Mouse (Mus musculus) CH12.LX (cell line): ENCODE data around the gene Rexo1. TPM values are rescaled to one million over a fixed set of nuclear protein-coding genes. Genes with fewer than 3 reads are reported as not detected.
A peak's percentile ranks its signal among the peaks of the same experiment; 100 is the strongest.

Experiments
- DNase-seq: peaks from one replicate; pipeline ENCODE4 v3.0.0-alpha.2; 2013; ENCODE audit errors: extremely low read depth
- H3K27ac ChIP-seq: 2 replicates; pipeline ENCODE4 v1.5.1; 2012; ENCODE audit warnings: low read depth, mild to moderate bottlenecking, control low read depth, moderate library complexity; ENCODE audit not compliant: insufficient read depth
- H3K27me3 ChIP-seq: replicated peaks from 2 replicates; pipeline ENCODE3; 2012; ENCODE audit warnings: inconsistent platforms
- H3K36me3 ChIP-seq, 2 experiments: replicated peaks in 1 of 2; 2 replicates each; pipeline versions ENCODE3 to v1.6.1; 2012; ENCODE audit warnings: inconsistent platforms in 1 of 2, low read length in 1 of 2, mild to moderate bottlenecking in 1 of 2, mixed read lengths in 1 of 2, moderate library complexity in 1 of 2; ENCODE audit not compliant: control insufficient read depth in 1 of 2, insufficient read depth in 1 of 2
- H3K4me1 ChIP-seq, 2 experiments: 2 replicates each; pipeline ENCODE4 v1.6.1; 2012; ENCODE audit warnings: inconsistent platforms in 1 of 2, moderate library complexity in 1 of 2; ENCODE audit not compliant: insufficient read depth in 2 of 2, control insufficient read depth in 1 of 2
- H3K4me2 ChIP-seq: 2 replicates; pipeline ENCODE4 v1.6.1; 2012; ENCODE audit warnings: low read depth, mild to moderate bottlenecking, control low read depth; ENCODE audit not compliant: poor library complexity, insufficient read depth, severe bottlenecking
- H3K4me3 ChIP-seq, 3 experiments: fragments of 150-350 bp in 1 of 3; sonication (generic) in 1 of 3; replicated peaks in 1 of 3; 2 replicates each; pipeline versions ENCODE3 to v1.5.1; 2011 to 2012; ENCODE audit warnings: low read depth in 2 of 3, low read length in 2 of 3, mild to moderate bottlenecking in 2 of 3, moderate library complexity in 2 of 3, control low read depth in 1 of 3, improper control_type of control experiment in 1 of 3, inconsistent platforms in 1 of 3, mixed read lengths in 1 of 3; ENCODE audit not compliant: poor library complexity in 1 of 3
- H3K79me2 ChIP-seq: replicated peaks from 2 replicates; pipeline ENCODE4 v1.6.1; 2012; ENCODE audit warnings: mild to moderate bottlenecking, moderate library complexity; ENCODE audit not compliant: control insufficient read depth, poor library complexity, insufficient read depth, severe bottlenecking; ENCODE audit errors: extremely low read depth
- H3K9ac ChIP-seq: 2 replicates; pipeline ENCODE4 v1.6.1; 2012; ENCODE audit warnings: low read depth, mild to moderate bottlenecking, control low read depth, moderate library complexity; ENCODE audit not compliant: insufficient read depth
- H3K9me3 ChIP-seq: replicated peaks from 2 replicates; pipeline ENCODE3; 2012; ENCODE audit warnings: low read length, inconsistent platforms, mixed read lengths
- CHD2 ChIP-seq: IDR thresholded peaks from 2 replicates; pipeline ENCODE4 v1.6.1; 2011; ENCODE audit warnings: low read length, improper control_type of control experiment
- CTCF ChIP-seq, 2 experiments: IDR thresholded peaks in 1 of 2; conservative IDR thresholded peaks in 1 of 2; 2 replicates each; pipeline ENCODE4 v1.5.1; 2011 to 2012; ENCODE audit warnings: low read depth in 2 of 2, low read length in 2 of 2, improper control_type of control experiment in 1 of 2, inconsistent platforms in 1 of 2, mild to moderate bottlenecking in 1 of 2, moderate library complexity in 1 of 2
- EP300 ChIP-seq: IDR thresholded peaks from 2 replicates; pipeline ENCODE4 v1.6.1; 2011; ENCODE audit warnings: low read length, improper control_type of control experiment
- ETS1 ChIP-seq: conservative IDR thresholded peaks from 2 replicates; pipeline ENCODE4 v1.6.1; 2012; ENCODE audit warnings: low read depth, mild to moderate bottlenecking, inconsistent platforms, low read length, improper control_type of control experiment, moderate library complexity
- MYC ChIP-seq: IDR thresholded peaks from 2 replicates; pipeline ENCODE4 v1.6.1; 2011; ENCODE audit warnings: low read depth, mild to moderate bottlenecking, improper control_type of control experiment, low read length
- NRF1 ChIP-seq: IDR thresholded peaks from 2 replicates; pipeline ENCODE4 v1.6.1; 2014; ENCODE audit warnings: low read depth, mild to moderate bottlenecking, inconsistent platforms, low read length, improper control_type of control experiment, moderate library complexity
- POLR2A ChIP-seq: IDR thresholded peaks from 2 replicates; pipeline ENCODE4 v1.6.1; 2011; ENCODE audit warnings: low read depth, mild to moderate bottlenecking, improper control_type of control experiment, low read length
- RAD21 ChIP-seq: IDR thresholded peaks from 2 replicates; pipeline ENCODE4 v1.6.1; 2011; ENCODE audit warnings: low read depth, mild to moderate bottlenecking, low read length, improper control_type of control experiment, moderate library complexity
- ZMIZ1 ChIP-seq: IDR thresholded peaks from 2 replicates; pipeline ENCODE4 v1.6.1; 2012; ENCODE audit warnings: low read depth, mild to moderate bottlenecking, inconsistent platforms, low read length, improper control_type of control experiment
- dilution Hi-C: fragments of 300-500 bp; cut with MboI; formaldehyde crosslinking; loops from 2 replicates; pipeline ENCODE4 v1.14.3; 2020; ENCODE audit warnings: low sequenced_read_pairs; ENCODE audit not compliant: extremely low pct_unique_long_range_greater_than_20kb, extremely low pct_ligation_motif_present
- in situ Hi-C: fragments of 300-500 bp; cut with MboI; formaldehyde crosslinking; loops from 3 replicates; pipeline ENCODE4 v1.14.3; 2019; ENCODE audit warnings: low sequenced_read_pairs, low pct_ligation_motif_present, low pct_unique_long_range_greater_than_20kb, mixed read lengths
- polyA plus RNA-seq: library from polyadenylated mRNA; unstranded; fragments of >175 nt; gene quantifications from 2 replicates; pipeline ENCODE4 v1.2.1, GENCODE M21; 2012; ENCODE audit warnings: low read depth; ENCODE audit not compliant: insufficient read length
- total RNA-seq, 2 experiments: library from RNA; depleted of rRNA; stranded (reverse); fragments of 300-350 nt in 1 of 2; fragments of >200 nt in 1 of 2; gene quantifications; 2 replicates each; pipeline ENCODE4 v1.2.3; 2012 to 2014

Gene Rexo1
- total and polyA plus RNA-seq, 3 experiments: 7.0 to 41.9 (median 17.7) TPM

DNA sequence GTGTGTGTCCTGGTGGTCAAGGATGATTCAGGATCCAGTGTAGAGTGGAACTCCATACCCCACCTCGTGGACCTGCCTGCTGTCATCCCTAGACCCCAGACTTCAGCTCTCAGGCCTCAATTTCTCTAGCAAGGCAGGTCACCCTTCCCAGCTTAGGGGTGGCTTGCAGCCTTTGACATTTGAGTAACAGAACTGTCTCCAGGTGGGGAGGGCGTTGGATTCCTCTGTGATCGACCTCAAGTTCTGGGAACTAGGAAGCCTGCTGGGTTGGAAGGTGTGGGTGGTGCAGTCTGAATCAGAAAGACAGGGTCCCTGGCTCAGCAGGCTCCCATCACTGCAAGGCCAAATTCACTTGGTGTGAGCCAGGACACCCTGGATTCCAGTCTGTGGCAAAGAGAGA lies 13.5 kb upstream of the Rexo1 start:
- H3K4me1 ChIP-seq: peaks cover 13 to 48% of the 10 kb centered on the region in 2 experiments
- H3K27ac ChIP-seq: 0 out of 2 replicates have a peak overlapping the region, but pooled peaks have one; percentile 6
- peaks cover 62% of the 10 kb centered on the region for H3K79me2 ChIP-seq
- TF ChIP-seq ETS1: no peak
- no peak for TF ChIP-seq MYC
- no peak for TF ChIP-seq RAD21
- TF ChIP-seq, all 38 proteins: peak for 0
- in situ Hi-C loops: loop anchor here (5.0 kb wide), 1 partner anchor 112 kb away; no protein-coding TSS in a partner anchor
- peak overlapping the region; percentile 87; the same call in 1 of the 2 replicates for H3K9ac ChIP-seq
- H3K9me3 ChIP-seq: no peaks in the 10 kb centered on the region
- H3K27me3 ChIP-seq: no peaks in the 10 kb centered on the region
- dilution Hi-C loops: no loop called here
- H3K4me2 ChIP-seq: peak overlapping the region; percentile 52
- peak overlapping the region in 1 of 3 experiments; percentile 91 for H3K4me3 ChIP-seq
- peaks cover 0 to 18% of the 10 kb centered on the region in 2 experiments for H3K36me3 ChIP-seq
- DNase-seq: no peak

DNA sequence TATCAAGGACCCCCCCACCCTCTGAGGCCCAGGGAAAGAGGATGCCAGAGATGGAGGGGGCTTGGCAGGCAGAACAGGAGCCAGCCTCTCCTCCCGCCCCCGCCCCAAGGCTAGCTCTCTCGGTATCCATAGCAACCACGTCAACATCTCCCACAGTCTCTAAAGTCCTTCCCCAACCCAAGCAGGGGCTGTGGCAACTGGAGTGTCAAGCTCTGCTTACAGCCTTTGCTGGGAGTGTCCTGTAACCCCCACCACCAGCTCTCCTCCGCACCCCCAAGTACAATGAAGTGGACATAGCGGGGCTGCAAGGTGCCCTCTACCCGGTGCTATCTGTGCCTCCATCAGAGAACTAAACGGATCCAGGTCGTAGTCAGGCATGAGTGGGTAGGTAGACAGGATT lies 12.6 kb upstream of the Rexo1 start:
- Histone ChIP-seq H3K27me3 (no peaks in the 10 kb centered on the region), H3K9me3 (no peaks in the 10 kb centered on the region), H3K4me3 (no peak overlapping the region), H3K9ac (no peak overlapping the region), H3K36me3 (peaks cover 4 to 23% of the 10 kb centered on the region in 2 experiments), H3K27ac (no peak overlapping the region), H3K4me1 (peaks cover 17 to 55% of the 10 kb centered on the region in 2 experiments), H3K4me2 (no peak overlapping the region), H3K79me2 (peaks cover 66% of the 10 kb centered on the region)
- TF ChIP-seq CHD2: no peak
- no peak for TF ChIP-seq NRF1
- no peak for TF ChIP-seq CTCF (conservative IDR thresholded peaks at IDR 0.05 in 1 of 2, IDR thresholded peaks at IDR 0.05 in 1 of 2; ENCODE audit: low read depth in 2 of 2, low read length in 2 of 2)
- no peak for TF ChIP-seq ETS1
- no peak for TF ChIP-seq EP300
- no peak for TF ChIP-seq RAD21
- in situ Hi-C loops: no loop called here
- peak; percentile 28 for DNase-seq
- dilution Hi-C loops: no loop called here

DNA sequence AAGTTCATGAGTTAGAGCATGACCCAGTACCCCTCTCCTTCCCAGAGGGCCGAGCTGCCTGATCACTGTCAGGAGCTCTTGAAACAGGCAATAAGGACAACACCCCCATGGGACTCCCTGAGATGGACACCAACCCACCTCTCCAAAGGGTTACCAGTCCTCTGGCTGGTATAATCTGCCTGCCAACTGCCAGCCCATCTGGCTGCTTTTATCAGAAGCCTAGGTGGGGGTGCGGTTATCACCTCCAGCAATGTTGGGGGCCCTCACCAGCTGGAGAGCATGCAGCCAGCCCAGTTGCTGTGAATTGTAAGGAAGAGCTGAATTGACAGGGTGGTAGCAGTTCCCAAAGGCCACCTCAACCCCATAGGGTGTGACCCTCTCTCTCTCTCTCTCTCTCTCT lies 11.1 kb upstream of the Rexo1 start:
- H3K79me2 ChIP-seq: peaks cover 71% of the 10 kb centered on the region

More for the DNA sequence above, 11.1 kb upstream of the Rexo1 start:
- Histone ChIP-seq H3K36me3 (peaks cover 16 to 37% of the 10 kb centered on the region in 2 experiments), H3K4me2 (no peak overlapping the region), H3K27me3 (no peaks in the 10 kb centered on the region), H3K9me3 (no peaks in the 10 kb centered on the region), H3K4me1 (peaks cover 17 to 52% of the 10 kb centered on the region in 2 experiments), H3K4me3 (no peak overlapping the region), H3K9ac (no peak overlapping the region), H3K27ac (no peak overlapping the region)
- in situ Hi-C loops: no loop called here
- TF ChIP-seq ZMIZ1 (no peak), POLR2A (0 out of 2 replicates have a peak, but pooled peaks have one; percentile 10)
- dilution Hi-C loops: no loop called here
- DNase-seq: no peak
